Mouse (Mus musculus): ENCODE results near the gene Rapgef2. TPM values are rescaled to one million over a fixed set of nuclear protein-coding genes. Genes with fewer than 3 reads are reported as not detected.

Gene Rapgef2
- polyA plus RNA-seq, 1 experiment, result 6.0 TPM

- H3K4me3 ChIP-seq (replicated peaks; ENCODE audit: control insufficient read depth, low read depth, low read length), result no peak overlapping the region
- no peak for TF ChIP-seq CTCF (IDR thresholded peaks at IDR 0.05; ENCODE audit: control insufficient read depth, insufficient read depth, low read length)
- TF ChIP-seq POLR2A (IDR thresholded peaks at IDR 0.05; ENCODE audit: borderline replicate concordance, control insufficient read depth, low read depth, low read length), result no peak
- no peak overlapping the region for H3K27ac ChIP-seq (ENCODE audit: control insufficient read depth, insufficient read depth, low read depth, low read length, poor library complexity)
- H3K4me1 ChIP-seq (ENCODE audit: control insufficient read depth, insufficient read depth, low read length), result no peaks in the 10 kb centered on the region; the same call in 1 of the 2 replicates
- 89% methylated on average over 6 of the region's 6 CpGs for WGBS
Measured at GRCm38 (mm10) chr3:79129044-79129600, 157.2 kb downstream of the Rapgef2 start.

GRCm38 (mm10) chr3:79127797-79128196 lies 158.5 kb downstream of the Rapgef2 start:
- H3K4me1 ChIP-seq (ENCODE audit: control insufficient read depth, insufficient read depth, low read length), result no peaks in the 10 kb centered on the region; the same call in 1 of the 2 replicates
- 38% methylated on average over 2 of the region's 2 CpGs for WGBS
- no peak overlapping the region for H3K27ac ChIP-seq (ENCODE audit: control insufficient read depth, insufficient read depth, low read depth, low read length, poor library complexity)
- TF ChIP-seq POLR2A (IDR thresholded peaks at IDR 0.05; ENCODE audit: borderline replicate concordance, control insufficient read depth, low read depth, low read length), result no peak
- no peak for TF ChIP-seq CTCF (IDR thresholded peaks at IDR 0.05; ENCODE audit: control insufficient read depth, insufficient read depth, low read length)
- H3K4me3 ChIP-seq (replicated peaks; ENCODE audit: control insufficient read depth, low read depth, low read length), result no peak overlapping the region

GRCm38 (mm10) chr3:79126857-79127256 lies 159.5 kb downstream of the Rapgef2 start:
- WGBS, result 81% methylated on average over 6 of the region's 6 CpGs
- H3K4me1 ChIP-seq (ENCODE audit: control insufficient read depth, insufficient read depth, low read length), result no peaks in the 10 kb centered on the region; the same call in 1 of the 2 replicates

GRCm38 (mm10) chr3:79121391-79121790 lies 164.9 kb downstream of the Rapgef2 start:
- no peaks in the 10 kb centered on the region for H3K4me1 ChIP-seq (ENCODE audit: control insufficient read depth, insufficient read depth, low read length)
- H3K27ac ChIP-seq (ENCODE audit: control insufficient read depth, insufficient read depth, low read depth, low read length, poor library complexity), result no peak overlapping the region
- WGBS, result 84% methylated on average over 7 of the region's 7 CpGs
- no peak overlapping the region for H3K4me3 ChIP-seq (replicated peaks; ENCODE audit: control insufficient read depth, low read depth, low read length)
- TF ChIP-seq CTCF (IDR thresholded peaks at IDR 0.05; ENCODE audit: control insufficient read depth, insufficient read depth, low read length), result no peak
- no peak for TF ChIP-seq POLR2A (IDR thresholded peaks at IDR 0.05; ENCODE audit: borderline replicate concordance, control insufficient read depth, low read depth, low read length)

More at GRCm38 (mm10) chr3:79126857-79127256, 159.5 kb downstream of the Rapgef2 start:
- Histone ChIP-seq H3K4me3 (replicated peaks; ENCODE audit: control insufficient read depth, low read depth, low read length) (no peak overlapping the region), H3K27ac (ENCODE audit: control insufficient read depth, insufficient read depth, low read depth, low read length, poor library complexity) (no peak overlapping the region)
- no peak for TF ChIP-seq CTCF (IDR thresholded peaks at IDR 0.05; ENCODE audit: control insufficient read depth, insufficient read depth, low read length)
- no peak for TF ChIP-seq POLR2A (IDR thresholded peaks at IDR 0.05; ENCODE audit: borderline replicate concordance, control insufficient read depth, low read depth, low read length)

GRCm38 (mm10) chr3:79119983-79120382 lies 166.3 kb downstream of the Rapgef2 start:
- TF ChIP-seq CTCF (IDR thresholded peaks at IDR 0.05; ENCODE audit: control insufficient read depth, insufficient read depth, low read length), result no peak
- TF ChIP-seq POLR2A (IDR thresholded peaks at IDR 0.05; ENCODE audit: borderline replicate concordance, control insufficient read depth, low read depth, low read length), result no peak
- Histone ChIP-seq H3K4me1 (ENCODE audit: control insufficient read depth, insufficient read depth, low read length) (no peaks in the 10 kb centered on the region), H3K27ac (ENCODE audit: control insufficient read depth, insufficient read depth, low read depth, low read length, poor library complexity) (no peak overlapping the region)

GRCm38 (mm10) chr3:79110153-79110552 lies 176.2 kb downstream of the Rapgef2 start:
- 87% methylated on average over 6 of the region's 6 CpGs for WGBS
- H3K4me3 ChIP-seq (replicated peaks; ENCODE audit: control insufficient read depth, low read depth, low read length), result no peak overlapping the region

More at GRCm38 (mm10) chr3:79119983-79120382, 166.3 kb downstream of the Rapgef2 start:
- WGBS, result 87% methylated on average over 12 of the region's 12 CpGs
- H3K4me3 ChIP-seq (replicated peaks; ENCODE audit: control insufficient read depth, low read depth, low read length), result no peak overlapping the region

GRCm38 (mm10) chr3:79108246-79108645 lies 178.1 kb downstream of the Rapgef2 start:
- 84% methylated on average over 6 of the region's 6 CpGs for WGBS
- Histone ChIP-seq H3K4me1 (ENCODE audit: control insufficient read depth, insufficient read depth, low read length) (no peaks in the 10 kb centered on the region), H3K4me3 (replicated peaks; ENCODE audit: control insufficient read depth, low read depth, low read length) (no peak overlapping the region), H3K27ac (ENCODE audit: control insufficient read depth, insufficient read depth, low read depth, low read length, poor library complexity) (no peak overlapping the region)
- TF ChIP-seq POLR2A (IDR thresholded peaks at IDR 0.05; ENCODE audit: borderline replicate concordance, control insufficient read depth, low read depth, low read length) (no peak), CTCF (IDR thresholded peaks at IDR 0.05; ENCODE audit: control insufficient read depth, insufficient read depth, low read length) (no peak)

More at GRCm38 (mm10) chr3:79110153-79110552, 176.2 kb downstream of the Rapgef2 start:
- TF ChIP-seq POLR2A (IDR thresholded peaks at IDR 0.05; ENCODE audit: borderline replicate concordance, control insufficient read depth, low read depth, low read length), result no peak
- TF ChIP-seq CTCF (IDR thresholded peaks at IDR 0.05; ENCODE audit: control insufficient read depth, insufficient read depth, low read length), result peak; percentile 60
- Histone ChIP-seq H3K27ac (ENCODE audit: control insufficient read depth, insufficient read depth, low read depth, low read length, poor library complexity) (no peak overlapping the region), H3K4me1 (ENCODE audit: control insufficient read depth, insufficient read depth, low read length) (no peaks in the 10 kb centered on the region)

- Histone ChIP-seq H3K4me3 (replicated peaks; ENCODE audit: control insufficient read depth, low read depth, low read length) (no peak overlapping the region), H3K4me1 (ENCODE audit: control insufficient read depth, insufficient read depth, low read length) (no peaks in the 10 kb centered on the region), H3K27ac (ENCODE audit: control insufficient read depth, insufficient read depth, low read depth, low read length, poor library complexity) (no peak overlapping the region)
- TF ChIP-seq CTCF (IDR thresholded peaks at IDR 0.05; ENCODE audit: control insufficient read depth, insufficient read depth, low read length) (no peak), POLR2A (IDR thresholded peaks at IDR 0.05; ENCODE audit: borderline replicate concordance, control insufficient read depth, low read depth, low read length) (no peak)
- 74% methylated on average over 2 of the region's 2 CpGs for WGBS
Measured at GRCm38 (mm10) chr3:79106360-79106759, 180.0 kb downstream of the Rapgef2 start.
